13 mouse cellular contexts compared by ENCODE assay signal in the genomic region with DNA sequence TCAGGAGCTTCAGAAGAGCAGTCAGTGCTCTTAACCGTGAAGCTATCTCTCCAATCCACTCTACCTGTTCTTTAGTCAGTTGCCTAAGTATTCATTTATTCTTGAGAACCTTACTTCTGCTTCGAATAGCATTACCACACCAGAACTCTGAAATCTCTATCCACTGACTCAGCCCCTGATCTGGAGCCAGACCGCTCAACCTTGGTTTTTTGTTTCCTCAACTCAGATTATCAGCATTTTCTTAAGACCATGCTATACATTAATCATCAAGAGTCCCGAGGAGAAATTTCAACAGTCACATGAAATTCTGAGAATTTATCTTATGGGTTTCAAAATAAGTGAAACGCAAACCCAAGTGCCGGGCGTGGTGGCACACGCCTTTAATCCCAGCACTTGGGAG. TPM values are rescaled to one million over a fixed set of nuclear protein-coding genes. Genes with fewer than 3 reads are reported as not detected.
"Had no signal": no experiment of that assay in that cellular context is flagged by ENCODE, and none has a peak within 500 bp of the region (broad histone marks: within the 10 kb centered on the region; RNA-seq: fewer than 3 reads in every experiment).

No protein-coding gene starts in this region.

- DNase-seq: kidney, postnatal 14 days; layer of hippocampus, adult 9-11 months; liver; lung, adult 18-20 months; lung, postnatal 10 days; lung, postnatal 36 days; retina, postnatal 1 day; right cerebral cortex, postnatal 25 days; spleen, adult 18-20 months; thymus, adult 18-20 months; thymus, postnatal 36 days had no signal

RNA-seq across cellular contexts. Expression of gene Zfp786, which starts 11.9 kb away (rescaled TPM):
- total RNA-seq: monocyte, adult 5-6 weeks; neutrophil, adult 5-6 weeks had no signal
